Mouse (Mus musculus) layer of hippocampus, postnatal 10 days (tissue): ENCODE data around the gene Prkra. TPM values are rescaled to one million over a fixed set of nuclear protein-coding genes. Genes with fewer than 3 reads are reported as not detected.

Experiments
- DNase-seq, 2 experiments: peaks; one replicate each; pipeline ENCODE4 v3.0.0; 2021; ENCODE audit warnings: low spot score in 2 of 2
- long read RNA-seq: library from polyadenylated mRNA; stranded (forward); transcript quantifications from one replicate; pipeline ENCODE4 v2.0.0, GENCODE M21; 2023
- total RNA-seq, 2 experiments: library from RNA; stranded (reverse); gene quantifications; 2 replicates each; pipeline ENCODE4 v1.2.3; 2021

The Prkra gene
- total RNA-seq: 10 to 100 TPM; 24.6 to 25.7 TPM
- long read RNA-seq, transcript Prkra-201 (8 exons, 1,614 nt): major isoform, 36 of 41 reads
- long read RNA-seq, partial matches to known transcripts: 2 of 41 reads
- long read RNA-seq, other reads (novel, unspliced or antisense): 2 of 41 reads

GRCm38 (mm10) chr2:76647883-76648570, at the start of gene Prkra, which contains the start of gene Pjvk:
Prkra (minus strand) TSS chr2:76648015.
Pjvk (plus strand) TSS chr2:76648476.
- DNase-seq: peak; percentile 98 to 99

GRCm38 (mm10) chr2:76695290-76695689, 47.5 kb upstream of the Prkra start:
- no peak for DNase-seq

GRCm38 (mm10) chr2:76693765-76694164, 46.0 kb upstream of the Prkra start:
- no peak for DNase-seq

- DNase-seq: no peak
Observed at GRCm38 (mm10) chr2:76690436-76691204, 42.8 kb upstream of the Prkra start.

- no peak for DNase-seq
Observed at GRCm38 (mm10) chr2:76688162-76688561, 40.3 kb upstream of the Prkra start.

GRCm38 (mm10) chr2:76687608-76688007, 39.8 kb upstream of the Prkra start:
- no peak for DNase-seq

GRCm38 (mm10) chr2:76686986-76687385, 39.2 kb upstream of the Prkra start:
- no peak for DNase-seq

- DNase-seq: no peak
Observed at GRCm38 (mm10) chr2:76682301-76682700, 34.5 kb upstream of the Prkra start.

GRCm38 (mm10) chr2:76676401-76677226, 28.8 kb upstream of the Prkra start:
- DNase-seq: no peak

- DNase-seq: no peak
Observed at GRCm38 (mm10) chr2:76675949-76676348, 28.1 kb upstream of the Prkra start.

GRCm38 (mm10) chr2:76675451-76675850, 27.6 kb upstream of the Prkra start:
- peak; percentile 36 to 41 for DNase-seq

- DNase-seq: peak; percentile 78 to 85
Observed at GRCm38 (mm10) chr2:76674725-76675427, 27.1 kb upstream of the Prkra start, which contains the start of gene Plekha3. Plekha3 (plus strand) TSS chr2:76675281.

- DNase-seq: peak in 1 of 2 experiments; percentile 49
Observed at GRCm38 (mm10) chr2:76673472-76674081, 25.8 kb upstream of the Prkra start.

GRCm38 (mm10) chr2:76672966-76673392, 25.2 kb upstream of the Prkra start, which contains the start of gene Fkbp7:
Fkbp7 (minus strand) TSS chr2:76673116.
- DNase-seq: peak; percentile 84 to 88

GRCm38 (mm10) chr2:76672134-76672745, 24.4 kb upstream of the Prkra start:
- DNase-seq: no peak

GRCm38 (mm10) chr2:76671641-76672040, 23.8 kb upstream of the Prkra start:
- no peak for DNase-seq

- no peak for DNase-seq
Observed at GRCm38 (mm10) chr2:76667200-76667599, 19.4 kb upstream of the Prkra start.

- DNase-seq: no peak
Observed at GRCm38 (mm10) chr2:76665531-76665930, 17.7 kb upstream of the Prkra start.

- no peak for DNase-seq
Observed at GRCm38 (mm10) chr2:76659419-76659818, 11.6 kb upstream of the Prkra start.

GRCm38 (mm10) chr2:76658551-76658950, 10.7 kb upstream of the Prkra start:
- DNase-seq: no peak
